Mouse (Mus musculus) liver, embryonic 15.5 days (tissue): Measurements from ENCODE around the gene Tmem62. TPM values are rescaled to one million over a fixed set of nuclear protein-coding genes. Genes with fewer than 3 reads are reported as not detected.

Source experiments
- microRNA-seq: library from miRNA; unstranded; fragments of <30 nt; microRNA quantifications from one replicate; pipeline ENCODE4, GENCODE M21; 2016
- polyA plus RNA-seq: library from polyadenylated mRNA; unstranded; fragments of >200 nt; fragmentation: Nextera tagmentation; extraction: Ambion mirVana; gene quantifications from 2 replicates; pipeline ENCODE4 v1.2.1, GENCODE M21; 2015

Tmem62 gene
- polyA plus RNA-seq, 1 experiment from 2014 or later = 2.2 TPM

Small RNA genes lying within 50 kb of the gene (microRNA-seq; reads per million reads assigned to microRNA genes)
- 1.0 reads per million for gene Gm44325

Other genes starting within 250 kb of the Tmem62 start
- gene Cdan1, start 126.9 kb upstream of the Tmem62 start, polyA plus RNA-seq = 3.2 and 4.7 TPM in 2 replicates
- 0.62 and 0.69 TPM in 2 replicates for gene Ttbk2, start 126.4 kb upstream of the Tmem62 start, polyA plus RNA-seq
- 10.8 and 11.9 TPM in 2 replicates for gene Ubr1, start 6.3 kb upstream of the Tmem62 start, polyA plus RNA-seq
- gene Ccndbp1, start 31.4 kb downstream of the Tmem62 start, polyA plus RNA-seq = 51.1 and 52.6 TPM in 2 replicates
- 161 and 174 TPM in 2 replicates for gene Epb42, start 60.1 kb downstream of the Tmem62 start, polyA plus RNA-seq
- not detected in 2 replicates for gene Tgm5, start 108.8 kb downstream of the Tmem62 start, polyA plus RNA-seq
- gene Tgm7, start 132.8 kb downstream of the Tmem62 start, polyA plus RNA-seq = not detected in 2 replicates
- 8.1 and 8.9 TPM in 2 replicates for gene Adal, start 163.4 kb downstream of the Tmem62 start, polyA plus RNA-seq
- gene Lcmt2, start 163.6 kb downstream of the Tmem62 start, polyA plus RNA-seq = 8.8 and 10.5 TPM in 2 replicates
- gene Tubgcp4, start 193.6 kb downstream of the Tmem62 start, polyA plus RNA-seq = 17.8 and 21.8 TPM in 2 replicates
- 3.8 and 4.3 TPM in 2 replicates for gene Zscan29, start 194.1 kb downstream of the Tmem62 start, polyA plus RNA-seq